Mouse (Mus musculus): ENCODE data around the gene Copg1.
"Not testable (repeated sequence)": the region's sequence is repeated elsewhere in the genome, so short reads cannot be mapped to it uniquely, and the experiment has no call there.

The Copg1 gene

DNA sequence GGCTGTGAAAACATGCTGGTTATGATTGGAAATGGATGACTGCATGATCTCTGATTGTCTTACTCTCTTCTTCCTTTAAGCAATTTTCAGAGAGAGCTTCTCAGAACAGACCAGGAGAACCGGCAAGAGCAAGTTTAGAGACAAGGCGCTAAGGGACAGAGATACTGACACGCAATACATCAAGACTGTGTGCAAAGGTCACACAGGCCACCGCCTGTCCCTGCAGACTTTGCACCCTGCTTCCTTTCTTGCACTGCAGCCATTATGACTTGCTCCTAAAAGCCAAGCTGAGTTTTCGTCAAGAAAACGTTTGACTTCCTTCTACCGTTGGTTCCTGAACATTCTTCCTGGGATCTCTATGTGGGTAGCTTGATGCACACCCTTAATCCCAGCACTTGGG is 12.1 kb upstream of the Copg1 start:
- in situ Hi-C loops (cut with MboI, MseI), result no loop called here

DNA sequence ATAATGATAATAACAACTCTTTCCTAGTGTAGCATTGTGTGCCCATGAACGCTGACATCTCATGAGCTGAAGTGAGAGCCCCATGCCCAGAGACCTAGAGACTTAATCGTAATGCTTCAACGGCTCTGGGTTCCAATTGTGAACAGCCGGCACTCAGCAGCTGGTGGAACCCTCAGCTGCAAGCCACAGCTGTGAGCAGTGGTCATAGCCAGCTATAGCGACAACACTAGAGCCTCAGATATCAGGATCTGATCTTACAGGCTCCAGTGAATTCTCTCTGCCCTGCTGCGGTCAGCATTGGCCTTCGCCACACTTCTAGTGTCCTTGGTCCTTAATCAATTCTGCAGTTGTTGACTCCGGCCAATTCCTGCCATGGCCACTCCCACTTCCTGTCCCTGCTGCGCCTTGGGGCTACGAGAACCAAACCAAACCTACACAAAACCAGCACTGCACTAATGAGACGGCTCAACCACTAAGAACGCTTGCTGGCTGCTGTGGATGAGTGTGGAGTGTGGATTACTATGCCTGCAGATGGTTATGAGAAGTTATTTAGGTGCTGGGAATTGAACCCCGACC is 11.5 kb upstream of the Copg1 start:
- in situ Hi-C loops (cut with MboI, MseI), result no loop called here

DNA sequence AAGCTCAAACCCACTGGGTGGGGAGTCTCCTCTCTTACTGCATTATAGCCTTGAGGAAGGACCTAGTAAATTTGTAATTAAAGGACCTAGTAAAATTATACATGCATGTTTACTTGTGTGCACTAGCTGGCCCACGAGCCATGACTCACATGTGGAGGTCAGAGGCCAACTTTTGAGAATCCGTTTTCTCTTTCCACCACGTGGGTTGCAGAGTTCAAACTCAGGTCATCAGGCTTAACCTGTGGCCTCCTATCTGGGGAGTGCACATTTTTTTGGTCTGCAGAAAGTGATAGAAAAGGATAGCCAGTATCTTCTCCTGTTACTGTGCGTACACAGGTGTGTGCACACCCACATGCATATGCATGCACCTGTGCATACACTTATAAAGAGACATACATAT is 8.6 kb upstream of the Copg1 start:
- in situ Hi-C loops (cut with MboI, MseI), result no loop called here

DNA sequence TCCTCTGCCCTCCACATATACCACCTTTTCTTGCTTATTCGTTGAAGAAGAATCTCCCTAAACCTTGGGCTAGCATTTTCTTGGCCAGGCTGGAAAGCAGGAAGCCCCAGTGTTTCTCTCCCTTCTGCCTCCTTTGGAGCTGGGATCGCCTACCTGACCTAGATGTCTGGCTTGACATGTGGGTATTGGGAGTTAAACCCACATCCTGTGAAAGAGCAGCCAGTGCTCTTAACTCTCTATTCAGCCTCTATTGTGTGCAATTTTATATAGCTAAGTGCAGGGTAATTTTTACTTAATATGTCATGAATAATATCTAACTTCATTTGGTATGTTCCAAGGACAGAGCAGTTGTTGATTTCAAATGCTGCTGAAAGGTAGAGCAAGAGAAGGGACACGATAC is 8.0 kb upstream of the Copg1 start:
- in situ Hi-C loops (cut with MboI, MseI), result no loop called here

DNA sequence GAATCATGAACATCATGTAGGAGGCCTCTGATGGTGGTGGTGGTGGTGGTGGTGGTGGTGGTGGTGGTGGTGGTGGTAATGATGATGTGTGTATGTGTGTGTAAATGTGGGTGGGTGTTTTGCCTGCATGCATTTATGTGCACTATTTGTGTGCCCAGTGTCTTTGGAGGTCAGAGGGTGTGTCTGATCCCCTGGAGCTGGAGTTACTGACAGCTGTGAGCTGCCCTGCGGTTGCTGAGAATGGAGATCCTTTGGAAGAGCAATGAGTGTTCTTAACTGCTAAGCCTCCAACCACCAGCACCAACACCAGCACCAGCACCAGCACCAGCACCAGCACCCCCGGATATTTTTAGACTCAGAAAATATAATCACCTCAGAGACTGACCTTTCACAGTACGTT is 5.4 kb upstream of the Copg1 start:
- in situ Hi-C loops (cut with MboI, MseI), result no loop called here

DNA sequence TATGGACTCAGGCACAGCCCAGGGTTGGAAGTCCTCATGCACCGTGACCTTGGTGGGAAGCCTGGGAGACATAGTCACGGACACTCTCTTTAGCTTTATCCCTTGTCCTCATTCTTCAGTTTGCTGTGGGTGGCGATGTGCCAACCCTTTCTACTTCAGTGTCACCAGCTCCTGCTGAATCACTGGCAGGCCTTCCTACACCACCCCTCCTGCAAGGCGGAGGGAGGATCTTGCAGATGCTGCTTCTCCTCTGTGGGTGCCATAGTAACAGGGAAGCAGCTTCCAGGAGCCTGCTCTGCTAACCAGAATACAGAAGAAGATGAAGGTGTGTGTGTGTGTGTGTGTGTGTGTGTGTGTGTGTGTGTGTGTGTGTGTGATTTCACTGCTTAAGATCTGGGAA is 4.8 kb upstream of the Copg1 start:
- in situ Hi-C loops (cut with MboI, MseI), result no loop called here

DNA sequence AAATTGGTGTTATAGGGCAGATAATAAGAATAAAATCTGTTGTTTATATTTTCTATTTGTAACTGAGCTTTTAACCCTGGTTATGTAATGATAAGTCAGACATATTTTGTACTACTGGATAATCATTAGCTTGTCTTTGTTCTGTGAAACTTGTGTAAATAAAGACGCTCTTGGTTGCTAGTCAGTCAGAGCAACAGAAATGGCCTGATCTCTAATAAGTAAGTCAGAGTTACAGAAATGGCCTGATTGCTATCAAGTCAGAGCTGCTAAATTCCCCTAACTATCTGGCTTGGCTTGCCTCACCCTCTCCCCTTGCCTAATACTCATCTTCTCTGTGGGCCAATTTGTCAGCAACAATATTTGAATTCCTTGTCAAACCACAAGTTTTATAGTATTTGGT is 893 bp upstream of the Copg1 start:
- in situ Hi-C loops (cut with MboI, MseI), result no loop called here

DNA sequence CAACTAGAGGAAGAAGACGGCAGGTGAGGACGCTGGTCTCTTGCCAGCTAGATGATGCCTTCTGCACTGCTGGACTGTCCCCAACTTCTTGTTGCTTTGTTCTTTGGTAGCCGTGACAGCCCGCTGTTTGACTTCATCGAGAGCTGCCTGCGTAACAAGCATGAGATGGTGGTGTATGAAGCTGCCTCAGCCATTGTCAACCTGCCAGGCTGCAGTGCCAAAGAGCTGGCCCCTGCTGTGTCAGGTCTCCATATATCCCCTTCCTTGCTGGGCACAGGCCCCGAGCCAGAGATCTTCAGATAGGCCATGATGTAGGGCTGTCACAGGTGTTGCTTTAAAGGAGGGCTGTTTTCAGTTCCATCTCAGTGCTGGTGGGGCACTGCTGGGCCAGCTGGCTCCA is 6.3 kb downstream of the Copg1 start:
- in situ Hi-C loops (cut with MboI, MseI), result no loop called here

DNA sequence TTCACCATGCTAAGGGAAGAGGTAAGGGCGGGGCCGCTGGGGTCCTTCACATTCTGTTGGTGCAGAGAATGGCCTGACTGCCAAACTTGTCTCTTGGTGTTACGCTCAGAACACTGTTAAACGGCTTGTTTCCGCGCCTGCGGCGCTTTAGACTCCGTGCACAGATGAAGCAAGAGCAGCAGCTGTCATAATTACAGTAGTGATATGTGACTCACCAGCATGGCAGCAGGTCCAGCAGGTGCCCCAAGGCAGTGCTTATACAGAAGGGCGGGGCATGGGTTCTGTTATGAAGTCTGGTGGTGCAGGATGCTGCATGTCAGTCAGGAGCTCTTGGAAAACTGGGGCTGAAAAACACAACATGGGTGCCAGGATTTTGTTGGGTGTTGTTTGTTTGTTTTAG is 10.4 kb downstream of the Copg1 start:
- in situ Hi-C loops (cut with MboI, MseI), result no loop called here

DNA sequence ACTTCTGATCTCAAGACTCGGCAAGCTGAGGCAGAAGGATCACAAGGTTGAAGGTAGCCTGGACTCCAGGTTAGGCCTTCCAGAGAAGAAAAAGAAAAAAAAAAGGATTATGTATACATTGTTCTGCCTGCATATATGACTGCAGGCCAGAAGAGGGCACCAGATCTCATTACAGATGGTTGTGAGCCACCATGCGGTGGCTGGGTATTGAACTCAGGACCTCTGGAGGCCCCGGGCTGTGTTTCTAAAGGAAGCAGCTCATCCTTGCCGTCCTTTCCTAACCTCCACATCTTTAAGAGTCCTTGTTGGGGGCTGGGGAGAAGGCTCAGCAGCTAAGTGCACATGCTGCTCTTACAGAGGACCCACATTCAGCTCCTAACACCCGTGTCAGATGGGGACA is 19.0 kb downstream of the Copg1 start:
- in situ Hi-C loops (cut with MboI, MseI), result no loop called here

DNA sequence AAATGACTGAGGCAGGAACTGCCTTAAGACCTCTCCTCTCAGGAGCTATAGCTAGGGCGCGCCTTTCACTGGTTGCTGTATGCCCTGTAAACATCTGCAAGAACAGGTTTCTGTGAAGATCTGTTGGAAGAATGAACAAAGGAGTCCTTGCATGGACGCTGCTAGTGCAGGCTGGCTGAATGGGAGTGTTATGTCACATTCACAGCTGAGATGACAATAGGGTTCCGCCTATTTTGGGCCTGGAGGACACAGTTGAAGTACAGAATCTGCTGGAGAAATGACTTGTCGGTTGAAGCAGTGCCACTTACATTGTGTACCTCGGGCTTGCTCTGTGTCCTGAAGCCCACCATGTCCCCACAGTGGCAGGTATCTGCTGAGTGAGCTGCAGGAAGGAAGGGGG is 21.6 kb downstream of the Copg1 start:
- in situ Hi-C loops (cut with MboI, MseI), result no loop called here

DNA sequence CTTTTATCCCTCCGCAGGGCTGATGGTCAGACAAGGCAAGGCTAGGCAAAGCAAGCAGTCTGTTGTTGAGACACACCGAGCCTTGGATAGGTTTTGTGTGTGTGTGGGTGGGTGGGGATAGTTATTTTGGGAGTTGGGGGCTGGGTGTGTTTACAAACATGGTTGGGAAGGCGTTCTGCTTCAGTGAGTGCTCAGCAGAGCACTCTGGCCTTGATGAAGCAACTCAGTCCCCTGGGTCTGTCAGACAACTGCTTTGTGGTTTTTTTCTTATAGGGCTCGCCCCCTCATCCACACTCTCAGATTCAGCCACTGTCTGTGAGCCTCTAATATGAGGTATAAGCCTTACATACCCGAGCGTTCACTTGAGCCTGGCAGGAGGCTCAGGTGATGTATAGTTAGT is 23.9 kb downstream of the Copg1 start:
- in situ Hi-C loops (cut with MboI, MseI), result no loop called here

DNA sequence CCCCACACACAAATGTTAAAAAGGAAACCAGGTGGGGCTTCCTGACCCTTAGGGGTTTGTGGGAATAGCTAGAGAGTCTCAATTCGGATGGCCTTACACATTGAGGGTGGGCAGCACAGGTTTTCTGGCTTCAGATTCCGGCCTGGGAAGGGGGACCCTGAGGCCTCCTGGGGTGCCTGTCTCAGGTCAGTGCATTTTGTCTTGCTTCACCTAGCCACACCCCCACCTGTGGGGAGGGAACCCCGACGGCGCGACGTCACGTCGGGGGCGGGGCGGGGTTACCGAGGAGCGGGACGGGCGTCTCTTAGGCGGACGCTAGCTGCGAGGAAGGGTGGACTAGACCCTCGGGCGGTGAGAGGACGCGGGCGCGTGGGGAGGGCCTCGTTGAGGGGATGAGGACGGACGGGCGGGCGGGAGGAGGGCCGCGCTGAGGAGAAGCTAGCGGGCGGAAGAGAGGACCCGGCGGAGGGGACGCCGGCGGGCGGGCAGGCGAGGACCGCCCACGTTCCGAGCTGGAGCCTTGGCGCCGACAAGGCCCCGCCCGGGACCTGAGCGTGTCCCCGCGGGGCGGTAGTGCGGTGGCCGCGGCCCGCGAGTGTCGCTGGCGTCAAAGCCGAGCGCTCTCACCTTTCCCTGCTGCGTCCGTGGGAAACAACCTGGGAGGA is 26.2 kb downstream of the Copg1 start, which contains the start of gene Hmces:
Gene Hmces, plus strand, starts transcription at position 275 of the 665 bp plus-strand sequence.
- in situ Hi-C loops (cut with MboI, MseI), result no loop called here

DNA sequence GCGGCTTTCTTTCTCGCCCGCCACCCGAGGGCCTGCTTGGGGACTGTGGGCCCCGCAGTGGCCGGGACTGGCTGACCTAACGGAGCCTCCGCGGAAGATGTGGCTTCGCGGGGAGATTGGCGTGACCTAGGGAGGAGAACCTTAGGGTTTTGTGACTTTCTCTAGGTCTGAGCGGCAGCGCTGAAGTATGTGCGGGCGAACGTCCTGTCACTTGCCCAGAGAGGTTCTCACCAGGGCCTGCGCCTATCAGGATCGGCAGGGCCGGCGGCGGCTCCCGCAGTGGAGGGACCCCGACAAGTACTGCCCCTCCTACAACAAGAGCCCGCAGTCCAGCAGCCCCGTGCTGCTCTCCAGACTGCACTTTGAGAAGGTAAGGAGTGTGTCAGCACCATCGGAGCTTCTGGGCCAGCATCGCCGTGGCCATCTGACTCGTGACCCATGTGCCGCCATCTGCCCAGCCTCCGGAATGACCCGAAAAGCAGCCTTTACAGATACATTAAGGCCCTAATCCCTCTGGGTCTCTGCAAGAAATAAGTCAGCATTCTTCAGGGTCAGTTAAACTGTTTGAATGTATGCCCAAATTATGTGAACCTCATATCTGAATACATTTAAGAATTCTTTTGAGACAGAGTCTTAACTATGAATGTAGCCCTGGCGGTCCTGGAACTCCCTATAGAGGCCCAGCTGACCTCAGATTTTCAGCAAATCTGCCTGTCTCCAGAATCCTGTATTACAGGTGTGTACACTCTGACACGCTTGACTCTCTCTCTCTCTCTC is 26.9 kb downstream of the Copg1 start:
- in situ Hi-C loops (cut with MboI, MseI), result no loop called here

DNA sequence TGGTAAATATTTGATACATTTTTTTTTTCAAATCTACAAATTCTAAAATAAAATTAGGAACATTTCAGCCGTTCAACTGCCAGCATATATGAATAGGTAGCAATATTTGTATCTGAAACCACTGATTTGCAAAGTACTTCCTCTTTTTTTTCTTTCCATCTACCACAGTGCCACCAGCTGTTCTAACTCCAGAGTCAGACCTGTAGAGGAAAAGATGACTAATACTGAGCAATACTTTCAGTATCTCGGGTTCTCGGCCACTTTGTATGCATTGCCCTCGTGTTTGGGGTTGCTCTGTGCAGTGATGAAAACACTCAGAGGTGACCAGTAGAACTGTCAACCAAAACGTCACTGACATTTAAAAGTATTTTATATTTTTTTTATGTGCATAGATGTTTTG is 28.3 kb downstream of the Copg1 start:
- in situ Hi-C loops (cut with MboI, MseI), result no loop called here

DNA sequence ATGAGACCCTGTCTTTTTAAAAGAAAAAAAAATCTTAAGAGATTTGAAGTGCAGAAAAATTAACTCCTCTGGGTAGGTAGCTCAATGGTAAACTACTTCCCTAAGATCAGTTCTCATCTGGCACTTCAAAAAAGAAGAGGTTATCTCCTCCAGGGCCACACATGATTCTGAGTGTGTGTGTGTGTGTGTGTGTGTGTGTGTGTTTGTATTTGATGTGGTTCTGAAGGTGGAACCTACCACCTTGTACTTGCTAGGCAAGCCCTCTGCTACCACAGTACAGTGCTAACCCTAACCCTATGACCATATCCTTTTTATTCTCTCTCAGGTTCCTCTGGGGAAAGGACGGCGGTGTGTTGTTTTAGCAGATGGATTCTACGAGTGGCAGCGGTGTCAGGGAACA is 33.6 kb downstream of the Copg1 start:
- in situ Hi-C loops (cut with MboI, MseI), result no loop called here

DNA sequence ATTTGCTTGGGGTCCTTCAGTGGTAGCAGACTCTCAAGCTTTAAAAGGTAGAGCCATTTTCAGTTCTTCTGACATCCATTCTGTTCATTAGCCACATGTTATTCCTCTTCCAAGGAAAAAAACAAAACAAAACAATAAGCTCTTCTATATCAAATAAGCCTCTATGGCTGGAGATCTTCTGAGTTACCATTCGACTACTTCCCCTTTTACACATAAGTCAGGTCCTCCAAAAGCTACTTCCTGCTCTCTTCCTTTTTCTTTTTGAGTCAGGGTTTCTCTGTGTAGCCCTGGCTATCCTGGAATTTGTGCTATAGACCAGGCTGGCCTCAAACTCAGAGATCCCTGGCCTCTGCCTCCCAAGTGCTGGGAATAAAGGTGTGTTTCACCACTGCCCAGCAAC is 36.0 kb downstream of the Copg1 start:
- in situ Hi-C loops (cut with MboI, MseI), result no loop called here

DNA sequence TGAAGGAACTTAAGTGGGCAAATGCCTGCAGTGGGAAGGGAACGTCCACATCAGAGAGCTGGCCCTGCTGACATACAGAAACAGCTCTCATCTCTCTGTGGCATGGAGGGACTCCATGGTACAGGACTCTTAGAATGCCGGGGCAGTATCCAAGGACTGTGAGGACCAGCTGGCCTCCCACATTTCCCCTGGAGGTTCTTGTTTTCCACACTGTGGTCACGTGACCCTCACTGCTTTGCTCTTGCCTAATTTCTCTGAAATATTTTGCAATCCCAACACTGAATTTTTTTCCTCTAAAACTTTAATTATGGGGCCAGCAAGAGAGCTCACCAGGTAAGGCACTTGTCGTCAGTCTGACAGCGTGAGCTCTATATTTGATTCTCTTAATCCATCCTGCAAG is 47.4 kb downstream of the Copg1 start:
- in situ Hi-C loops (cut with MboI, MseI), result no loop called here

DNA sequence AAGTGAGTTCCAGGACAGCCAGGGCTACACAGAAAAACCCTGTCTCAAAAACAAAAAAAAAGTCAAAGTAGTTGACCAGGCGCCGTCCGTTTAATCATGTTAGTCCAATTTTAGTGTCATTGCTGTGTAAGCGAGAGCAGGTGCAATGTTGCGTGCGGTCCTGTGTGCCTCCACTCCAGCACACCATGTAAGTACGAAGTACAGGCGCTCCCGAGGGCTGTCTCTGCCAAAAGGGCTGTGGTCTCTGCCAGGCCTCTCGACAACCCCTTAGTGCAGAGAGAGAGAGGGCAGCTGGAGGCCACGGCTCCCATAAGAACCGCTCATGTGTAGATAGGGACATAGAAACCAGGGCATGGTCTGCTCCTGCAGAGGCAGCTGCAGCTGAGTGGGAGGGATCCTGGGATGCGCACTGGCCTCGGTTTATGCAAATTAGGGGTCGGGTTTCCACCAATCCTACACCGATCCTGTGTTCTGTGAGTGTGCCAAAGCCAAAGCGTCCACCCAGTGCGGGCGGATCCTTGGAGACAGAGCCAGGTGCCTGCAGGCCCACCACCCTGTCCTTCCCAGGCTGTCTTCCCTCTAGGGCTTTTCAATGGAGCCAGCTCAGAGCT is 49.7 kb downstream of the Copg1 start:
- in situ Hi-C loops (cut with MboI, MseI), result no loop called here

DNA sequence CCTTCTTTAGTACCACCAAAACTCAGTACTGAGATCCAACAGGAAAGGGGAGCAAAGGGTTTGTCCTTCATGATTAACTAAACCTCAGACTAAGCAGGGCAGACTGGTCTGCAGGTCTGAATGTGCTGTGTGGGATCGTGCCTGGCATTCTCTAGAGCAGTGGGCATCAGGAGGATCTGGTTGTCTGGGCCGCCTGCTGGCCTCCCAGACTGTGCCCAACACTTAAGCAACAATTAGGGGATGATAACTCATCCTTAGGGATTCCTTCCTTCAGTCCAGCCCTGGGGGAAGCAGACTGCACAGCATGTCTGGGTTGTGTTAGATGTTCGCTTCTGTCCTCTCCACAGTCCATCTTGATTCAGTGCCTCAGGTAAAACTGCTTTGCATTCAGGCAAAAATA is 51.3 kb downstream of the Copg1 start:
- in situ Hi-C loops (cut with MboI, MseI), result no loop called here

DNA sequence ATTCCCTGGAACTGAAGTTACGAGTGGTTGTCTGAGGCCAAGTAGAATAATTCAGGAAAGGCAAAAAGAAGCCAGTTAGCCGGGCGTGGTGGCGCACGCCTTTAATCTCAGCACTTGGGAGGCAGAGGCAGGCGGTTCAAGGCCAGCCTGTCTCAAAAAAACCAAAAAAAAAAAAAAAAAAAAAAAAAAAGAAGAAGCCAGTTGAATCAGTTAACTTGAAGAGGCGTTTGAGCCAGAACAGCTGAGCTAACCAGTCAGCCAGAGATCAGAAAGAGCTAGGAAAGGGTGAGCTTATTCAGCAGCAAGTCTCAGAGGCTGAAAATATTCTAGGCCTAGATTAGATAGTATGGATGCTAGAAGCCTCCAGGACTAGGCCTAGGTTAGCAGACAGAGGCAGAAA is 54.6 kb downstream of the Copg1 start:
- in situ Hi-C loops (cut with MboI, MseI), result no loop called here

DNA sequence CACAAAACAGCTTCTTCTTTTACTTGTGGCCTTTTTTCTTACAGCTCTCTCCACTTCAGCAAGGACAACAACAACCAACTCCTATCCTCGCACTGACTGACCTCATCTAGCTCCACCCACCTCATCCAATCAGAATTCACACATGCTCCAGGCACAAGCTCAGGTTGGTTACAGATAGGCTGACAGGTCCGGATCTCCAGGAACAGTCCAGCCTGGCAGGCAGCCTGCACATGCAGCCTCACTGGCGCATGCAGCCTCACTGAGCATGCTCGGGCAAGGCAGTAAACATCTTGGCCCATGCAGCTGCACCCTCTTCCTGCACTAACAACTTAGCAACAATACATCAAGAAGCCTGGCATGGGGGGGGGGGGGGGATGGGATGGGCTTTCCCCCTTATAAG is 74.8 kb downstream of the Copg1 start:
- in situ Hi-C loops (cut with MboI, MseI), result not testable (repeated sequence)
